Mouse (Mus musculus): Measurements from ENCODE around the gene Hira. TPM values are rescaled to one million over a fixed set of nuclear protein-coding genes. Genes with fewer than 3 reads are reported as not detected.

The Hira gene
- polyA plus RNA-seq, 1 experiment from 2014 or later = 14.9 TPM

GRCm38 (mm10) chr16:18884044-18884443 is 7.2 kb downstream of the Hira start:
- Histone ChIP-seq H3K27me3 (ENCODE audit: control insufficient read depth, insufficient read depth, low read length) (no peaks in the 10 kb centered on the region), H3K36me3 (replicated peaks; ENCODE audit: control insufficient read depth, insufficient read depth, low read depth, low read length) (no peaks in the 10 kb centered on the region), H3K27ac (replicated peaks; ENCODE audit: low read depth, low read length) (no peak overlapping the region), H3K4me2 (ENCODE audit: low read depth, low read length) (no peak overlapping the region), H3K9ac (replicated peaks; ENCODE audit: low read length) (no peak overlapping the region), H3K4me1 (ENCODE audit: control insufficient read depth, insufficient read depth, low read length) (no peaks in the 10 kb centered on the region), H3K9me3 (replicated peaks; ENCODE audit: control insufficient read depth, low read length) (no peaks in the 10 kb centered on the region), H3K4me3 (ENCODE audit: low read depth, low read length) (no peak overlapping the region)
- ATAC-seq (replicated peaks; ENCODE audit: insufficient number of reproducible peaks, low FRiP score, low TSS enrichment, low read depth) (no peak), DNase-seq (ENCODE audit: low spot score) (no peak)

GRCm38 (mm10) chr16:18893840-18894372 is 17.1 kb downstream of the Hira start:
- WGBS = 75% methylated on average over 4 of the region's 4 CpGs
- no peak overlapping the region for H3K4me3 ChIP-seq (ENCODE audit: low read depth, low read length)
- H3K4me1 ChIP-seq (ENCODE audit: control insufficient read depth, insufficient read depth, low read length) = no peaks in the 10 kb centered on the region
- no peak overlapping the region for H3K27ac ChIP-seq (replicated peaks; ENCODE audit: low read depth, low read length)
- no peak overlapping the region for H3K4me2 ChIP-seq (ENCODE audit: low read depth, low read length)
- DNase-seq (ENCODE audit: low spot score) = no peak
- no peaks in the 10 kb centered on the region for H3K27me3 ChIP-seq (ENCODE audit: control insufficient read depth, insufficient read depth, low read length)
- no peaks in the 10 kb centered on the region for H3K36me3 ChIP-seq (replicated peaks; ENCODE audit: control insufficient read depth, insufficient read depth, low read depth, low read length)
- H3K9ac ChIP-seq (replicated peaks; ENCODE audit: low read length) = no peak overlapping the region
- ATAC-seq (replicated peaks; ENCODE audit: insufficient number of reproducible peaks, low FRiP score, low TSS enrichment, low read depth) = no peak
- H3K9me3 ChIP-seq (replicated peaks; ENCODE audit: control insufficient read depth, low read length) = no peaks in the 10 kb centered on the region

GRCm38 (mm10) chr16:18895249-18895648 is 18.4 kb downstream of the Hira start:
- no peaks in the 10 kb centered on the region for H3K27me3 ChIP-seq (ENCODE audit: control insufficient read depth, insufficient read depth, low read length)
- 79% methylated on average over 3 of the region's 3 CpGs for WGBS
- no peaks in the 10 kb centered on the region for H3K36me3 ChIP-seq (replicated peaks; ENCODE audit: control insufficient read depth, insufficient read depth, low read depth, low read length)
- no peaks in the 10 kb centered on the region for H3K9me3 ChIP-seq (replicated peaks; ENCODE audit: control insufficient read depth, low read length)
- H3K4me3 ChIP-seq (ENCODE audit: low read depth, low read length) = no peak overlapping the region
- no peak for DNase-seq (ENCODE audit: low spot score)
- ATAC-seq (replicated peaks; ENCODE audit: insufficient number of reproducible peaks, low FRiP score, low TSS enrichment, low read depth) = no peak
- no peak overlapping the region for H3K4me2 ChIP-seq (ENCODE audit: low read depth, low read length)
- H3K27ac ChIP-seq (replicated peaks; ENCODE audit: low read depth, low read length) = no peak overlapping the region
- no peaks in the 10 kb centered on the region for H3K4me1 ChIP-seq (ENCODE audit: control insufficient read depth, insufficient read depth, low read length)
- no peak overlapping the region for H3K9ac ChIP-seq (replicated peaks; ENCODE audit: low read length)

GRCm38 (mm10) chr16:18896429-18896828 is 19.6 kb downstream of the Hira start:
- H3K27ac ChIP-seq (replicated peaks; ENCODE audit: low read depth, low read length) = no peak overlapping the region
- 64% methylated on average over 10 of the region's 10 CpGs for WGBS

GRCm38 (mm10) chr16:18905648-18906047 is 28.8 kb downstream of the Hira start:
- no peak overlapping the region for H3K4me2 ChIP-seq (ENCODE audit: low read depth, low read length)
- H3K36me3 ChIP-seq (replicated peaks; ENCODE audit: control insufficient read depth, insufficient read depth, low read depth, low read length) = peaks cover 5% of the 10 kb centered on the region
- WGBS = 90% methylated on average over 1 of the region's 1 CpGs

More at GRCm38 (mm10) chr16:18896429-18896828, 19.6 kb downstream of the Hira start:
- no peak for ATAC-seq (replicated peaks; ENCODE audit: insufficient number of reproducible peaks, low FRiP score, low TSS enrichment, low read depth)
- H3K27me3 ChIP-seq (ENCODE audit: control insufficient read depth, insufficient read depth, low read length) = no peaks in the 10 kb centered on the region
- no peaks in the 10 kb centered on the region for H3K4me1 ChIP-seq (ENCODE audit: control insufficient read depth, insufficient read depth, low read length)
- H3K9ac ChIP-seq (replicated peaks; ENCODE audit: low read length) = no peak overlapping the region
- no peaks in the 10 kb centered on the region for H3K36me3 ChIP-seq (replicated peaks; ENCODE audit: control insufficient read depth, insufficient read depth, low read depth, low read length)
- H3K9me3 ChIP-seq (replicated peaks; ENCODE audit: control insufficient read depth, low read length) = no peaks in the 10 kb centered on the region
- H3K4me2 ChIP-seq (ENCODE audit: low read depth, low read length) = no peak overlapping the region
- no peak overlapping the region for H3K4me3 ChIP-seq (ENCODE audit: low read depth, low read length)
- DNase-seq (ENCODE audit: low spot score) = peak; percentile 8

GRCm38 (mm10) chr16:18916064-18916463 is 39.2 kb downstream of the Hira start:
- WGBS = 98% methylated on average over 4 of the region's 4 CpGs
- no peaks in the 10 kb centered on the region for H3K4me1 ChIP-seq (ENCODE audit: control insufficient read depth, insufficient read depth, low read length)
- H3K4me3 ChIP-seq (ENCODE audit: low read depth, low read length) = no peak overlapping the region
- no peaks in the 10 kb centered on the region for H3K27me3 ChIP-seq (ENCODE audit: control insufficient read depth, insufficient read depth, low read length)
- no peaks in the 10 kb centered on the region for H3K9me3 ChIP-seq (replicated peaks; ENCODE audit: control insufficient read depth, low read length)
- H3K27ac ChIP-seq (replicated peaks; ENCODE audit: low read depth, low read length) = no peak overlapping the region
- peaks cover 4% of the 10 kb centered on the region for H3K36me3 ChIP-seq (replicated peaks; ENCODE audit: control insufficient read depth, insufficient read depth, low read depth, low read length)
- DNase-seq (ENCODE audit: low spot score) (no peak), ATAC-seq (replicated peaks; ENCODE audit: insufficient number of reproducible peaks, low FRiP score, low TSS enrichment, low read depth) (no peak)
- no peak overlapping the region for H3K4me2 ChIP-seq (ENCODE audit: low read depth, low read length)
- H3K9ac ChIP-seq (replicated peaks; ENCODE audit: low read length) = no peak overlapping the region

More at GRCm38 (mm10) chr16:18905648-18906047, 28.8 kb downstream of the Hira start:
- Histone ChIP-seq H3K27me3 (ENCODE audit: control insufficient read depth, insufficient read depth, low read length) (no peaks in the 10 kb centered on the region), H3K9me3 (replicated peaks; ENCODE audit: control insufficient read depth, low read length) (no peaks in the 10 kb centered on the region), H3K4me1 (ENCODE audit: control insufficient read depth, insufficient read depth, low read length) (no peaks in the 10 kb centered on the region), H3K27ac (replicated peaks; ENCODE audit: low read depth, low read length) (no peak overlapping the region), H3K4me3 (ENCODE audit: low read depth, low read length) (no peak overlapping the region), H3K9ac (replicated peaks; ENCODE audit: low read length) (no peak overlapping the region)
- DNase-seq (ENCODE audit: low spot score) = no peak
- no peak for ATAC-seq (replicated peaks; ENCODE audit: insufficient number of reproducible peaks, low FRiP score, low TSS enrichment, low read depth)

GRCm38 (mm10) chr16:18921771-18922170 is 44.9 kb downstream of the Hira start:
- H3K27ac ChIP-seq (replicated peaks; ENCODE audit: low read depth, low read length) = no peak overlapping the region
- H3K9ac ChIP-seq (replicated peaks; ENCODE audit: low read length) = no peak overlapping the region
- ATAC-seq (replicated peaks; ENCODE audit: insufficient number of reproducible peaks, low FRiP score, low TSS enrichment, low read depth) (no peak), DNase-seq (ENCODE audit: low spot score) (no peak)
- no peak overlapping the region for H3K4me2 ChIP-seq (ENCODE audit: low read depth, low read length)
- H3K4me3 ChIP-seq (ENCODE audit: low read depth, low read length) = no peak overlapping the region
- 93% methylated on average over 2 of the region's 2 CpGs for WGBS
- no peaks in the 10 kb centered on the region for H3K4me1 ChIP-seq (ENCODE audit: control insufficient read depth, insufficient read depth, low read length)
- peaks cover 16% of the 10 kb centered on the region for H3K36me3 ChIP-seq (replicated peaks; ENCODE audit: control insufficient read depth, insufficient read depth, low read depth, low read length)
- no peaks in the 10 kb centered on the region for H3K27me3 ChIP-seq (ENCODE audit: control insufficient read depth, insufficient read depth, low read length)
- no peaks in the 10 kb centered on the region for H3K9me3 ChIP-seq (replicated peaks; ENCODE audit: control insufficient read depth, low read length)

GRCm38 (mm10) chr16:18927963-18928362 is 51.1 kb downstream of the Hira start:
- H3K4me2 ChIP-seq (ENCODE audit: low read depth, low read length) = no peak overlapping the region
- ATAC-seq (replicated peaks; ENCODE audit: insufficient number of reproducible peaks, low FRiP score, low TSS enrichment, low read depth) (no peak), DNase-seq (ENCODE audit: low spot score) (no peak)
- H3K36me3 ChIP-seq (replicated peaks; ENCODE audit: control insufficient read depth, insufficient read depth, low read depth, low read length) = peaks cover 12% of the 10 kb centered on the region
- no peaks in the 10 kb centered on the region for H3K4me1 ChIP-seq (ENCODE audit: control insufficient read depth, insufficient read depth, low read length)
- no peaks in the 10 kb centered on the region for H3K9me3 ChIP-seq (replicated peaks; ENCODE audit: control insufficient read depth, low read length)
- 100% methylated on average over 1 of the region's 1 CpGs for whole genome bisulfite sequencing
- no peak overlapping the region for H3K27ac ChIP-seq (replicated peaks; ENCODE audit: low read depth, low read length)
- H3K27me3 ChIP-seq (ENCODE audit: control insufficient read depth, insufficient read depth, low read length) = no peaks in the 10 kb centered on the region
- no peak overlapping the region for H3K4me3 ChIP-seq (ENCODE audit: low read depth, low read length)
- H3K9ac ChIP-seq (replicated peaks; ENCODE audit: low read length) = no peak overlapping the region

Measured in embryonic facial prominence, embryonic 11.5 days (tissue).